Mouse (Mus musculus): ENCODE measurements around the gene Fndc3b. TPM values are rescaled to one million over a fixed set of nuclear protein-coding genes. Genes with fewer than 3 reads are reported as not detected.

The Fndc3b gene
- total RNA-seq, 4 experiments from 2014 or later = 9.2 to 12.6 (median 11.2) TPM

Small RNA genes lying within 50 kb of the gene (microRNA-seq; reads per million reads assigned to microRNA genes)
- gene Mir3092 = not detected

Other genes starting within 250 kb of the Fndc3b start
- not detected for gene Tmem212, start 185.1 kb upstream of the Fndc3b start, total RNA-seq (2022)
- 1 to 10 TPM; 2.5 to 6.8 (median 3.7) TPM for gene Pld1, start 227.4 kb upstream of the Fndc3b start, total RNA-seq (2022)

Data from gastrocnemius, adult 8-10 months (tissue).